Mouse (Mus musculus) embryonic facial prominence, embryonic 15.5 days (tissue): ENCODE measurements around the gene Rpl9-ps1. TPM values are rescaled to one million over a fixed set of nuclear protein-coding genes. Genes with fewer than 3 reads are reported as not detected.

Source experiments
- ATAC-seq: fragments of 200-750 bp; cut with Nextera tagmentation; 2 replicates; pipeline ENCODE4 v1.8.0; 2017; ENCODE audit warnings: low read depth, moderate TSS enrichment; ENCODE audit not compliant: insufficient number of reproducible peaks, low FRiP score, low TSS enrichment
- H3K27ac ChIP-seq: fragments of 300-500 bp; sonication (generic); replicated peaks from 2 replicates; pipeline ENCODE4 v1.5.1; 2015; ENCODE audit warnings: mild to moderate bottlenecking, inconsistent platforms
- H3K27me3 ChIP-seq: fragments of 300-500 bp; sonication (generic); 2 replicates; pipeline ENCODE4 v1.6.1; 2015; ENCODE audit warnings: inconsistent platforms
- H3K36me3 ChIP-seq: fragments of 300-500 bp; sonication (generic); 2 replicates; pipeline ENCODE4 v1.6.1; 2015; ENCODE audit warnings: mild to moderate bottlenecking, inconsistent platforms
- H3K4me1 ChIP-seq: fragments of 300-500 bp; sonication (generic); 2 replicates; pipeline ENCODE4 v1.6.1; 2015; ENCODE audit warnings: inconsistent platforms
- H3K4me2 ChIP-seq: fragments of 300-500 bp; sonication (generic); replicated peaks from 2 replicates; pipeline ENCODE4 v1.6.1; 2015; ENCODE audit warnings: mild to moderate bottlenecking, inconsistent platforms
- H3K4me3 ChIP-seq: fragments of 300-500 bp; sonication (generic); replicated peaks from 2 replicates; pipeline ENCODE4 v1.5.1; 2015; ENCODE audit warnings: mild to moderate bottlenecking, inconsistent platforms
- H3K9ac ChIP-seq: fragments of 300-500 bp; sonication (generic); 2 replicates; pipeline ENCODE4 v1.6.1; 2015; ENCODE audit warnings: inconsistent platforms
- H3K9me3 ChIP-seq: fragments of 300-500 bp; sonication (generic); replicated peaks from 2 replicates; pipeline ENCODE4 v1.6.1; 2016; ENCODE audit warnings: inconsistent platforms
- WGBS: fragments of 180-500 bp; shearing (Covaris S2); methylation state at CpG from one replicate; pipeline ENCODE4 v1.1.7; 2015; 5-methylcytosine and 5-hydroxymethylcytosine counted together
- polyA plus RNA-seq: library from polyadenylated mRNA; unstranded; fragments of >200 nt; fragmentation: Nextera tagmentation; extraction: Ambion mirVana; gene quantifications from 2 replicates; pipeline ENCODE4 v1.2.1, GENCODE M21; 2015

Rpl9-ps1 gene
- polyA plus RNA-seq, 1 experiment from 2014 or later, result not detected

DNA sequence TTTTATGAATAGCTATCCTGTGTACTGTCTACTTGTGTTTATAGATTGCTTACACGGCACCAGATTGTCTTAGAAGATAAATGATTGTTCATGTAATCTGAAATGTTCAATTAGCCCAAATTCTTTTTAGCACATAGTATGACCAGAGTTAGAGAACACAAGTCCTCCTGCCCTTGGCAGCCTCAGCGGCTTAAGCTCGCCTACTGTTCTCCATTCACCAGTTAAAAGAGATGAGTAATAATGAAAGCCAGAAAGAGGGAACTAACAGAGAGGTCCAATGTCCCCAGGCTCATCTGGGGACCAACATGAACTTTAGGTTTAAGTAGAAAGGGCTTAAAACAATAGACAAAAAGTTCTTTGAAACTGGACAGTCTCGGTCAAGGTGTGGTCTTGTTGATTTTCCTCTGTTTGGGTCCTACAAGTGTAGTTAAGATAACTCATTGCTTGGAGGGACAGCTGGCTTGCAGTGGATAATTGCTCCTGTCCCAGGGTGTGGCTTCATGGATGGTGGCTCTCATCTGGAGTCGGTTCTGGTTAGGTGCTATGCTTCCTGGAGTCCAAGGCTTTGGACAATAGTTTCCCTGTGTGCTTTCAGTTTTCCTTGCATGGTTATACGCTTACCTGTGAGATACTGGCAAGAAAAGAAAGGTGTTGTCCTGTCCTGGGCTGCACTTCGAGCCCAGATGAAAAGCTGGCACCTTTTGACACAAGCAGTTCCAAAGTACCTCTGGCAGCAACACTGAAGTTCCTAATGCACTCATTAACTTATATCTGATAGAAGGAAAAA lies 49.6 kb downstream of the Rpl9-ps1 start:
- no peak overlapping the region for H3K27ac ChIP-seq
- no peak for ATAC-seq
- no peak overlapping the region for H3K4me3 ChIP-seq
- no peaks in the 10 kb centered on the region for H3K27me3 ChIP-seq
- no peaks in the 10 kb centered on the region for H3K36me3 ChIP-seq
- H3K4me1 ChIP-seq, result no peaks in the 10 kb centered on the region
- no peak overlapping the region for H3K4me2 ChIP-seq
- 68% methylated on average over 7 of the region's 7 CpGs for WGBS
- H3K9me3 ChIP-seq, result no peaks in the 10 kb centered on the region
- H3K9ac ChIP-seq, result no peak overlapping the region

Other genes starting within 250 kb of the Rpl9-ps1 start
- gene Rasl10b, start 236.5 kb downstream of the Rpl9-ps1 start, polyA plus RNA-seq, result 3.2 and 3.9 TPM in 2 replicates
- 0.64 and 0.91 TPM in 2 replicates for gene Gas2l2, start 216.2 kb downstream of the Rpl9-ps1 start, polyA plus RNA-seq
- gene 1700020L24Rik, start 207.9 kb downstream of the Rpl9-ps1 start, polyA plus RNA-seq, result 0.57 and 0.58 TPM in 2 replicates
- 2.6 and 3.2 TPM in 2 replicates for gene Mmp28, start 182.6 kb downstream of the Rpl9-ps1 start, polyA plus RNA-seq
- gene Taf15, start 172.5 kb downstream of the Rpl9-ps1 start, polyA plus RNA-seq, result 11.1 and 13.5 TPM in 2 replicates
- not detected in 2 replicates for gene Heatr9, start 123.4 kb downstream of the Rpl9-ps1 start, polyA plus RNA-seq
- 0.35 and 0.70 TPM in 2 replicates for gene Ccl5, start 115.1 kb downstream of the Rpl9-ps1 start, polyA plus RNA-seq
- gene Ccl9, start 67.0 kb downstream of the Rpl9-ps1 start, polyA plus RNA-seq, result 7.6 and 8.5 TPM in 2 replicates
- 5.1 and 5.3 TPM in 2 replicates for gene Ccl6, start 52.5 kb downstream of the Rpl9-ps1 start, polyA plus RNA-seq
- 0.96 and 1.1 TPM in 2 replicates for gene Ccl3, start 3.7 kb upstream of the Rpl9-ps1 start, polyA plus RNA-seq
- 0.44 and 0.63 TPM in 2 replicates for gene Ccl4, start 17.0 kb upstream of the Rpl9-ps1 start, polyA plus RNA-seq
- 3.2 and 3.3 TPM in 2 replicates for gene Wfdc17, start 58.4 kb upstream of the Rpl9-ps1 start, polyA plus RNA-seq
- gene Wfdc18, start 63.4 kb upstream of the Rpl9-ps1 start, polyA plus RNA-seq, result 16.8 and 42.7 TPM in 2 replicates
- gene Wfdc21, start 101.3 kb upstream of the Rpl9-ps1 start, polyA plus RNA-seq, result 0.73 and 1.2 TPM in 2 replicates
- 21.5 and 27.3 TPM in 2 replicates for gene Heatr6, start 108.1 kb upstream of the Rpl9-ps1 start, polyA plus RNA-seq
- not detected in 2 replicates for gene Hnf1b, start 204.4 kb upstream of the Rpl9-ps1 start, polyA plus RNA-seq